Mouse (Mus musculus) forebrain, embryonic 12.5 days (tissue): ENCODE measurements around the gene Sgk2. TPM values are rescaled to one million over a fixed set of nuclear protein-coding genes. Genes with fewer than 3 reads are reported as not detected.

Source experiments
- ATAC-seq: fragments of 200-750 bp; cut with Nextera tagmentation; 2 replicates; pipeline ENCODE4 v1.8.0; 2017; ENCODE audit warnings: moderate TSS enrichment; ENCODE audit not compliant: low FRiP score
- H3K27ac ChIP-seq: fragments of 300-500 bp; sonication (generic); 2 replicates; pipeline ENCODE4 v1.5.1; 2016; ENCODE audit warnings: mild to moderate bottlenecking
- H3K27me3 ChIP-seq: fragments of 300-500 bp; sonication (generic); 2 replicates; pipeline ENCODE4 v1.6.1; 2016; ENCODE audit warnings: mild to moderate bottlenecking
- H3K36me3 ChIP-seq: fragments of 300-500 bp; sonication (generic); replicated peaks from 2 replicates; pipeline ENCODE4 v1.6.1; 2016; ENCODE audit warnings: mild to moderate bottlenecking
- H3K4me1 ChIP-seq: fragments of 300-500 bp; sonication (generic); 2 replicates; pipeline ENCODE4 v1.6.1; 2016
- H3K4me2 ChIP-seq: fragments of 300-500 bp; sonication (generic); 2 replicates; pipeline ENCODE4 v1.6.1; 2016; ENCODE audit warnings: mild to moderate bottlenecking, moderate library complexity
- H3K4me3 ChIP-seq: fragments of 300-500 bp; sonication (generic); replicated peaks from 2 replicates; pipeline ENCODE4 v1.5.1; 2016; ENCODE audit warnings: mild to moderate bottlenecking
- H3K9ac ChIP-seq: fragments of 300-500 bp; sonication (generic); 2 replicates; pipeline ENCODE4 v1.6.1; 2016; ENCODE audit warnings: mild to moderate bottlenecking
- H3K9me3 ChIP-seq: fragments of 300-500 bp; sonication (generic); 2 replicates; pipeline ENCODE4 v1.6.1; 2016
- WGBS: fragments of 180-500 bp; shearing (Covaris S2); methylation state at CpG from one replicate; pipeline ENCODE4 v1.1.7; 2016; 5-methylcytosine and 5-hydroxymethylcytosine counted together
- polyA plus RNA-seq: library from polyadenylated mRNA; unstranded; fragments of >200 nt; fragmentation: Nextera tagmentation; extraction: Ambion mirVana; gene quantifications from 2 replicates; pipeline ENCODE4 v1.2.1, GENCODE M21; 2016

Gene Sgk2
- polyA plus RNA-seq: not detected in 2 replicates

GRCm38 (mm10) chr2:162987218-162987617 is at the start of gene Sgk2:
Gene Sgk2, plus strand, starts transcription at chr2:162987330.
- no peak within 1 kb of the TSS for H3K9ac ChIP-seq
- no peaks in the 10 kb centered on the region for H3K9me3 ChIP-seq
- H3K4me2 ChIP-seq: no peak within 1 kb of the TSS
- no peak within 1 kb of the TSS for H3K27ac ChIP-seq
- ATAC-seq: no peak
- WGBS: 71% methylated on average over 8 of the region's 8 CpGs
- peaks cover 7% of the 10 kb centered on the region; the same call in 1 of the 2 replicates for H3K27me3 ChIP-seq
- H3K4me3 ChIP-seq: no peak within 1 kb of the TSS
- H3K4me1 ChIP-seq: no peaks in the 10 kb centered on the region
- no peaks in the 10 kb centered on the region for H3K36me3 ChIP-seq

- Histone ChIP-seq H3K4me3 (no peak overlapping the region), H3K27me3 (peaks cover 29% of the 10 kb centered on the region), H3K4me2 (no peak overlapping the region), H3K9ac (no peak overlapping the region), H3K36me3 (peaks cover 56% of the 10 kb centered on the region), H3K27ac (no peak overlapping the region), H3K9me3 (no peaks in the 10 kb centered on the region), H3K4me1 (peaks cover 17% of the 10 kb centered on the region)
- 82% methylated on average over 1 of the region's 1 CpGs for WGBS
- no peak for ATAC-seq
Measured at GRCm38 (mm10) chr2:162939562-162939961, 47.6 kb upstream of the Sgk2 start.

GRCm38 (mm10) chr2:162943148-162943846 is 43.8 kb upstream of the Sgk2 start, which contains the start of gene L3mbtl1:
Gene L3mbtl1, plus strand, starts transcription at chr2:162943472.
- no peaks in the 10 kb centered on the region for H3K9me3 ChIP-seq
- H3K9ac ChIP-seq: peak within 1 kb of the TSS; percentile 56
- under 1% methylated on average over 40 of the region's 40 CpGs for WGBS
- H3K4me3 ChIP-seq: peak within 1 kb of the TSS; percentile 59
- H3K4me2 ChIP-seq: peak within 1 kb of the TSS; percentile 96
- H3K36me3 ChIP-seq: peaks cover 25% of the 10 kb centered on the region
- ATAC-seq: peak; percentile 80
- peaks cover 35% of the 10 kb centered on the region for H3K27me3 ChIP-seq
- H3K27ac ChIP-seq: no peak within 1 kb of the TSS
- peaks cover 17% of the 10 kb centered on the region for H3K4me1 ChIP-seq

DNA sequence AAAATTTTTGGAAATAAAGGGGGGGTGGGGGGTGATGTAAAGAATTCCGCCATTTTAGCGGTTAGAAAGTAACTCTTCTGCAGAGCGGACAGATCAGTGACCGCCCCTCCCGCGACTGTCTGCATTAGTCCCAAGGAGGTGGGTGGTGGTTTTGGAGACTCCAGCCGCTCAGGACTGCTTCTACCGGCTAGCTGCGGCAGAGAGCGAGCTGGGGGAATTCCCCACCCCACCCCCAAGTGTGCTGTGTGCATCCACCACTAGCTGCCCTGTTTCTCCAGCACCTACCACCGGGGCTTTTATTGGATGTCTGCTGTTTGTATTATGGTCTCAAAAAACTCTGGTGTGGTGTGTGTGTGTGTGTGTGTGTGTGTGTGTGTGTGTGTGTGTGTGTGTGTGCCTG is 43.2 kb upstream of the Sgk2 start:
- H3K9ac ChIP-seq: no peak overlapping the region
- H3K27me3 ChIP-seq: peaks cover 35% of the 10 kb centered on the region
- 6% methylated on average over 11 of the region's 11 CpGs for WGBS

DNA sequence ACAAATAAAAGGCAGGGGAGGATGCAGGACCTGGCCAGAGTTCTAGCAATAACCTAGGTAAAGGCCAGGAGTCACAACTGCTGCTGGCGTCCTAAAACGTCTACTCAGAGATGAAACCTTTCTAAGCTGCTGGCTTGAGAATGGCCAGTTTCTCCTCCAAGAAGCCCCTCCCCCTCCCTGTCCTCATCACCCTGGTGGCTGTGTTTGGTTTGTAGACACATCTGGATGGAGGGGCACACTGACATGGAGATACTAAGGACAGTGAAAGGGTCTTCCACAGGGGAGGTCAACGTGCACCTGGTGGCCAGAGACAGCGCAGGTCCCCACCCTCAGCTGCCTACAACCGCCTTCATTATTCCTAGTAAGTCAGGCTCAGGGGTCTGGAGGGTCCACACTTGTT is 40.2 kb upstream of the Sgk2 start:
- Histone ChIP-seq H3K4me2 (no peak overlapping the region), H3K27me3 (peaks cover 26% of the 10 kb centered on the region), H3K9me3 (no peaks in the 10 kb centered on the region), H3K4me1 (peaks cover 17% of the 10 kb centered on the region), H3K27ac (no peak overlapping the region), H3K36me3 (no peaks in the 10 kb centered on the region), H3K9ac (no peak overlapping the region), H3K4me3 (no peak overlapping the region)
- no peak for ATAC-seq
- WGBS: 85% methylated on average over 5 of the region's 5 CpGs

More for the DNA sequence above, 43.2 kb upstream of the Sgk2 start:
- Histone ChIP-seq H3K27ac (no peak overlapping the region), H3K4me2 (peak overlapping the region; percentile 96), H3K9me3 (no peaks in the 10 kb centered on the region), H3K36me3 (peaks cover 19% of the 10 kb centered on the region), H3K4me3 (peak overlapping the region; percentile 59), H3K4me1 (peaks cover 17% of the 10 kb centered on the region)
- ATAC-seq: no peak

DNA sequence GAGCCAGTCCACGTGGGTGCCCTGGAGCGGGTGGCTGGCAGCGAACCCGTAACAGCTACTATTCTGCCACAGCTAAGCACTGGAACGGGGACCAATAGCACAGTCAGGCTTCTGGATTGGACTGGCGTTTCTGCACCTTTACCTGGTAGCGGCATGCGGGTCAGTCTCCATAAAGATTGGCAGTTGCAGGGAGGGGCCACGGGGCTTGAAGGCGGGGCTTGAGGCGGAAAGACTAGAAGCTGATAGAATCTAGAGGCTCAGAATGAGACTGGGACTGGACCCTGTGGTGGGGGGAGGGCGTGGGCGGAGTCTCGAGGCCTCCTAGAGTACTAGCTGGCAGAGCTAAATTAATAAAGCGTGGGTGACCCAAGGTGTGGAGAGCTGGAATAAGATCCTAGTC is 39.4 kb upstream of the Sgk2 start:
- H3K27me3 ChIP-seq: peaks cover 23% of the 10 kb centered on the region
- H3K27ac ChIP-seq: no peak overlapping the region
- no peak overlapping the region for H3K9ac ChIP-seq
- H3K4me2 ChIP-seq: peak overlapping the region; percentile 42
- no peaks in the 10 kb centered on the region for H3K9me3 ChIP-seq
- H3K4me3 ChIP-seq: peak overlapping the region; percentile 18
- H3K4me1 ChIP-seq: peaks cover 14% of the 10 kb centered on the region
- no peaks in the 10 kb centered on the region for H3K36me3 ChIP-seq
- WGBS: 31% methylated on average over 15 of the region's 15 CpGs
- ATAC-seq: no peak

GRCm38 (mm10) chr2:162948221-162948620 is 38.9 kb upstream of the Sgk2 start:
- Histone ChIP-seq H3K27me3 (peaks cover 20% of the 10 kb centered on the region), H3K4me2 (peak overlapping the region; percentile 42), H3K4me1 (peaks cover 9% of the 10 kb centered on the region), H3K4me3 (peak overlapping the region; percentile 18), H3K27ac (no peak overlapping the region), H3K9me3 (no peaks in the 10 kb centered on the region), H3K9ac (no peak overlapping the region), H3K36me3 (no peaks in the 10 kb centered on the region)
- WGBS: 72% methylated on average over 14 of the region's 14 CpGs
- no peak for ATAC-seq

DNA sequence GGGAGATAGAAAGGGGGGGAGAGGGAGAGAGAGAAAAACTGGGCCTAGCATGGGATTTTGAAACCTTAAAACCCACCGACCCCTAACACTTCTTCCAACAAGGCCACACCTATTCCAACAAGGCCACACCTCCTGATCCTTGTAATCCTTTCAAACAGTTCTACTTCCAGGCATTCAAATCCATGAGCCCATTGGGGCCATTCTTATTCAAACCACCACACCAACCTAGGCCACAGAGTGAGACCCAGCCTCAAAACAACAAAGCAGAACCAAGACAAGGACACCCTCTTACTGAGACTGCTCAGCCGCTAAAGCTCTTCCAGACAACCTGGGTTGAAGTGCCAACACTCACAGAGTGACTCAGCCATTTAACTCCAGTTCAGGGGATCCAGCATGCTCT is 36.4 kb upstream of the Sgk2 start:
- no peak for ATAC-seq

GRCm38 (mm10) chr2:162956843-162957242 is 30.3 kb upstream of the Sgk2 start:
- H3K27ac ChIP-seq: no peak overlapping the region
- H3K9me3 ChIP-seq: no peaks in the 10 kb centered on the region
- no peaks in the 10 kb centered on the region for H3K27me3 ChIP-seq
- H3K9ac ChIP-seq: no peak overlapping the region
- H3K4me3 ChIP-seq: no peak overlapping the region
- H3K4me2 ChIP-seq: no peak overlapping the region
- 96% methylated on average over 2 of the region's 2 CpGs for WGBS
- no peak for ATAC-seq
- no peaks in the 10 kb centered on the region for H3K4me1 ChIP-seq
- no peaks in the 10 kb centered on the region for H3K36me3 ChIP-seq

More for the DNA sequence above, 36.4 kb upstream of the Sgk2 start:
- no peak overlapping the region for H3K9ac ChIP-seq
- no peak overlapping the region for H3K4me2 ChIP-seq
- no peaks in the 10 kb centered on the region for H3K9me3 ChIP-seq
- no peaks in the 10 kb centered on the region for H3K36me3 ChIP-seq
- H3K4me3 ChIP-seq: no peak overlapping the region
- no peaks in the 10 kb centered on the region for H3K4me1 ChIP-seq
- no peak overlapping the region for H3K27ac ChIP-seq
- WGBS: 83% methylated on average over 2 of the region's 2 CpGs
- H3K27me3 ChIP-seq: 0 out of 2 replicates have a peak, but pooled peaks cover 3% of the 10 kb centered on the region

- 71% methylated on average over 8 of the region's 10 CpGs for WGBS
- Histone ChIP-seq H3K27me3 (no peaks in the 10 kb centered on the region), H3K9me3 (no peaks in the 10 kb centered on the region), H3K36me3 (no peaks in the 10 kb centered on the region), H3K4me2 (no peak overlapping the region), H3K4me3 (no peak overlapping the region), H3K9ac (no peak overlapping the region), H3K27ac (no peak overlapping the region), H3K4me1 (no peaks in the 10 kb centered on the region)
- no peak for ATAC-seq
Measured at GRCm38 (mm10) chr2:162961321-162961720, 25.8 kb upstream of the Sgk2 start.

DNA sequence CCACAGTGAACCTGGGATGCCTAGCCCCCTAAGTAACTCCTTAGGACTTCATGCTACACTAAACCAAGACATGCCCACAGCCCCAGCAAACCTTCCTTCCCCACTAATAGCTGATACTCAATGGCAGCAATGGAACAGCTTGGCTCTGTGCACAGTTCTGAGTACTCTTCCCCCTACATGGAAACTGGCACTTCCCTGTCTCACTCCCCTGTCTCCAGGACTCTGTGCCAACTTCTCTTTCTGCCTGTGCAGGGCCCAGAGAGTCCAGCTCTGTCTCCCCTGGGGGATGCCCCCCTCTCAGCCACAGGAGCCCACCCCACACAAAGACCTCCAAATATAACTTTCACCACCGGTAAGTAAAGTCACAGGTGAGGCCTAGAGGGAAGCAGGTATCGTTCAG is 20.4 kb upstream of the Sgk2 start:
- Histone ChIP-seq H3K4me1 (no peaks in the 10 kb centered on the region; the same call in 1 of the 2 replicates), H3K9ac (no peak overlapping the region), H3K36me3 (no peaks in the 10 kb centered on the region), H3K27ac (no peak overlapping the region), H3K9me3 (no peaks in the 10 kb centered on the region), H3K4me2 (no peak overlapping the region), H3K27me3 (no peaks in the 10 kb centered on the region), H3K4me3 (no peak overlapping the region)
- no peak for ATAC-seq
- 94% methylated on average over 2 of the region's 2 CpGs for WGBS

DNA sequence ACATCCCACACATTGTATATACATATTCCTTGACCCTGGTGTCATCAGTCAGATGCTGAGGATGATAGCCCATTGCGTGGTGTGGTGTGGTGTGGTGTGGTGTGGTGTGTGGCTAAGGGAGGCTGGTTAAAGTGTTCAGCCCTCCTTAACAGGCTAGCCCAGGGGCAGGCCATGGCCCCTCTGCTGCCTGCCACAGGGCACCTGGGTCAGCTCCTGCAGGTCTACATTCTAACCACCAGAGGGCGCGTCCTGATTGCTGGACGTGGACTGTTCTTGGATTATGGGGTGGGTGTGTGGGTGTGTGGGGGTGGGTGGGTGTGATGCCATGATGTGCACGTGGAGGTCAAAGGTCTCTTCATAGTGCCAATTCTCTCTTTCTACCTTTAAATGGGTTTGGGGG is 18.8 kb upstream of the Sgk2 start:
- H3K4me2 ChIP-seq: no peak overlapping the region
- no peaks in the 10 kb centered on the region for H3K36me3 ChIP-seq
- H3K9ac ChIP-seq: no peak overlapping the region
- no peaks in the 10 kb centered on the region for H3K27me3 ChIP-seq
- WGBS: 10% methylated on average over 5 of the region's 5 CpGs
- no peaks in the 10 kb centered on the region for H3K9me3 ChIP-seq
- no peak overlapping the region for H3K27ac ChIP-seq
- H3K4me3 ChIP-seq: no peak overlapping the region
- peaks cover 2% of the 10 kb centered on the region for H3K4me1 ChIP-seq
- no peak for ATAC-seq

DNA sequence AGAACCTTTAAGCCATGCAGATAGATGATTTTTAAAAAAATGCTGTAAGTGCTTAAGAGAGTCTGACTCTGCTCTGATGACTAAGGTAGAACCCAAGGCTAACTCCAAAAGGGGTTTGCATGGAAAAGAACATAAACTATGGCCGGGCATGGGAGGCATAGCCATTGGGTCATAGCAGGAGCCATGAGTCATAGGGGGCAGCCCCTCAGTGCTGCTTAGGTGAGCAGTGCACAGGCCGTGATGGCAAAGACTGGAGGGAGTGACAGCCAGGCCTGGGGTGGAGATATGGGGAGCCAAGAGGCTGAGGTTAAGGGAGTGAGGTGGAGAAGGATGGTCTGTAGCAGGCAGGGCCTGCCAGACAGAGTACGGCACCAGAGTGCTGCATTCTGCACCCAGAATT is 18.0 kb upstream of the Sgk2 start:
- Histone ChIP-seq H3K27me3 (no peaks in the 10 kb centered on the region), H3K27ac (no peak overlapping the region), H3K9ac (no peak overlapping the region), H3K9me3 (no peaks in the 10 kb centered on the region), H3K36me3 (no peaks in the 10 kb centered on the region), H3K4me2 (no peak overlapping the region), H3K4me3 (no peak overlapping the region), H3K4me1 (peaks cover 10% of the 10 kb centered on the region)
- WGBS: 84% methylated on average over 3 of the region's 3 CpGs
- ATAC-seq: no peak
